Mouse (Mus musculus): ENCODE measurements around the gene Igfbp3.

DNA sequence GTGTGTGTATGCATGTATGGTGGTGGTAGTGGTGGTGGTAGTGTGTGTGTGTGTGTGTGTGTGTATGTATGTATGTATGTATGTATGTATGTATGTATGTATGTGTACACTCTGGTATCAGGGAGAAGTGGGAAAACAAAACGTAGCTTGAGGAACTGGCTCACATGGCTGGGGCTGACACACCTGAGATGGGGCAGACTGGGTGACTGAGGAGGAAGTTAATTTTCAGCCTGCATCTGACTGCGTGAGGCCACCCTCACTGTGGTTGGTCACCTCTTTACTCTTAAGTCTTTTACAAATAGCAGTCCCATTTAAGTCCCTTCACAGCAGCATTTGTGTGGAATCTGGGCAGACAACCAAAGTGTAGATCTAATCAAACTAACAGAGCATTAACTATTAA, 34.4 kb downstream of the Igfbp3 start:
- TF ChIP-seq CTCF (IDR thresholded peaks at IDR 0.05; ENCODE audit: borderline replicate concordance, extremely low read depth, insufficient read depth, insufficient read length) (no peak), POLR2A (IDR thresholded peaks at IDR 0.05; ENCODE audit: borderline replicate concordance, extremely low read depth, insufficient read depth, insufficient read length, poor library complexity, severe bottlenecking) (no peak)

All from brain, embryonic 14.5 days (tissue).